Mouse (Mus musculus): ENCODE data around the gene Rspo4.

Rspo4 gene

GRCm38 (mm10) chr2:151903933-151904332 is 61.2 kb downstream of the Rspo4 start:
- TF ChIP-seq POU5F1 (IDR thresholded peaks at IDR 0.05; ENCODE audit: borderline replicate concordance, low read length) = no peak
- TF ChIP-seq NANOG (IDR thresholded peaks at IDR 0.05; ENCODE audit: borderline replicate concordance, low read length) = no peak
- TF ChIP-seq CTCF (conservative IDR thresholded peaks at IDR 0.05; ENCODE audit: low read length) = no peak
- Histone ChIP-seq H3K9me3 (ENCODE audit: low read length) (no peaks in the 10 kb centered on the region), H3K36me3 (ENCODE audit: insufficient read depth, low read length) (no peaks in the 10 kb centered on the region), H3K4me1 (replicated peaks; ENCODE audit: low read depth, low read length) (peaks cover 12% of the 10 kb centered on the region), H3K27me3 (ENCODE audit: insufficient read depth, low read length) (peaks cover 8% of the 10 kb centered on the region), H3K4me3 (replicated peaks; ENCODE audit: low read length) (no peak overlapping the region)

GRCm38 (mm10) chr2:151904636-151905035 is 61.9 kb downstream of the Rspo4 start:
- peaks cover 12% of the 10 kb centered on the region for H3K27me3 ChIP-seq (ENCODE audit: insufficient read depth, low read length)
- no peaks in the 10 kb centered on the region for H3K36me3 ChIP-seq (ENCODE audit: insufficient read depth, low read length)
- no peaks in the 10 kb centered on the region for H3K9me3 ChIP-seq (ENCODE audit: low read length)
- H3K4me3 ChIP-seq (replicated peaks; ENCODE audit: low read length) = no peak overlapping the region
- no peak for TF ChIP-seq NANOG (IDR thresholded peaks at IDR 0.05; ENCODE audit: borderline replicate concordance, low read length)
- H3K4me1 ChIP-seq (replicated peaks; ENCODE audit: low read depth, low read length) = peaks cover 12% of the 10 kb centered on the region

DNA sequence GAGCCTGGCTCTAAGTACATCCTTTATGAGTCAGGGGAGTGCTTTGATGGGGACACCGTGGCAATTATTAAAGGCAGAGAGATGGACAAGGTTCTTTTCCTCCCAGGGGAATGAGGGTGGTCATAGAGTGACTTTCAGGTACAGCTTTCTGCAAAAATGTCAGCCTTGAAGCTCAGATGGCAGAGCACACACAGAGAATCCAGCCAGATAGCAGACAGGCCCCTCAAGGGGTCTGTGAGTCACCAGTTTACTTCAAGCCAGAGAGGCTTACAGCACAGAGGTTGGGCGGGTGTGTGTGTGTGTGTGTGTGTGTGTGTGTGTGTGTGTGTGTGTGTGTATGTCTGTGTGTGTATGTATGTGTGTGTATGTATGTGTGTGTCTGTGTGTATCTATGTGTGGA is 64.3 kb downstream of the Rspo4 start:
- Histone ChIP-seq H3K4me3 (replicated peaks; ENCODE audit: low read length) (no peak overlapping the region), H3K27me3 (ENCODE audit: insufficient read depth, low read length) (peaks cover 23% of the 10 kb centered on the region), H3K36me3 (ENCODE audit: insufficient read depth, low read length) (no peaks in the 10 kb centered on the region), H3K4me1 (replicated peaks; ENCODE audit: low read depth, low read length) (peaks cover 25% of the 10 kb centered on the region), H3K9me3 (ENCODE audit: low read length) (no peaks in the 10 kb centered on the region)
- no peak for TF ChIP-seq POU5F1 (IDR thresholded peaks at IDR 0.05; ENCODE audit: borderline replicate concordance, low read length)
- TF ChIP-seq NANOG (IDR thresholded peaks at IDR 0.05; ENCODE audit: borderline replicate concordance, low read length) = no peak
- no peak for TF ChIP-seq CTCF (conservative IDR thresholded peaks at IDR 0.05; ENCODE audit: low read length)

DNA sequence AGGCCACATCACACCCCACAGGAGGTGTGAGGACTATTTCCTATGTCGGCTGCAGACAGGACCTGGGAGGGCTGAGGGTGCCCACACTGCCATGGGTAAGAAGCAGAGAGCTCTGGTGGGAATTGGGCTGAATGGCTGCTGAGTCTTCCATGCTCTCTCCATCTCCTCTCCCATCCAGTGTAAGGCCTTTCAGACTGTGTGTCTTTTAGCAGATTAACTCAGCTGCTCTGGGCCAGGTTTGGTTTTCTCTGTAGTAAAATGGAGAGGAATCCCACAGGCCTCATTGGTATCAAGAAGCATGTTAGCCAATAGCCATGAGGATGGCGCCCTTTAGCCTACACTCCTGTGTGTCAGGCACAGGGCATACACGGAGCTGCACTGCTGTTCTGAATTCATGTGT is 66.7 kb downstream of the Rspo4 start:
- Histone ChIP-seq H3K4me3 (replicated peaks; ENCODE audit: low read length) (no peak overlapping the region), H3K9me3 (ENCODE audit: low read length) (no peaks in the 10 kb centered on the region), H3K36me3 (ENCODE audit: insufficient read depth, low read length) (no peaks in the 10 kb centered on the region), H3K27me3 (ENCODE audit: insufficient read depth, low read length) (peaks cover 28% of the 10 kb centered on the region), H3K4me1 (replicated peaks; ENCODE audit: low read depth, low read length) (peaks cover 13% of the 10 kb centered on the region)
- TF ChIP-seq NANOG (IDR thresholded peaks at IDR 0.05; ENCODE audit: borderline replicate concordance, low read length) = no peak
- no peak for TF ChIP-seq CTCF (conservative IDR thresholded peaks at IDR 0.05; ENCODE audit: low read length)
- no peak for TF ChIP-seq POU5F1 (IDR thresholded peaks at IDR 0.05; ENCODE audit: borderline replicate concordance, low read length)

- no peak overlapping the region for H3K4me3 ChIP-seq (replicated peaks; ENCODE audit: low read length)
- TF ChIP-seq NANOG (IDR thresholded peaks at IDR 0.05; ENCODE audit: borderline replicate concordance, low read length) = no peak
- H3K27me3 ChIP-seq (ENCODE audit: insufficient read depth, low read length) = peaks cover 35% of the 10 kb centered on the region
- H3K9me3 ChIP-seq (ENCODE audit: low read length) = no peaks in the 10 kb centered on the region
- no peaks in the 10 kb centered on the region for H3K36me3 ChIP-seq (ENCODE audit: insufficient read depth, low read length)
- peaks cover 13% of the 10 kb centered on the region for H3K4me1 ChIP-seq (replicated peaks; ENCODE audit: low read depth, low read length)
These were observed 67.8 kb downstream of the Rspo4 start for GRCm38 (mm10) chr2:151910498-151910897.

- peak within 1 kb of the TSS; percentile 61 for H3K4me3 ChIP-seq (replicated peaks; ENCODE audit: low read length)
- peaks cover 13% of the 10 kb centered on the region for H3K4me1 ChIP-seq (replicated peaks; ENCODE audit: low read depth, low read length)
- H3K27me3 ChIP-seq (ENCODE audit: insufficient read depth, low read length) = peaks cover 38% of the 10 kb centered on the region
- no peaks in the 10 kb centered on the region for H3K9me3 ChIP-seq (ENCODE audit: low read length)
- H3K36me3 ChIP-seq (ENCODE audit: insufficient read depth, low read length) = no peaks in the 10 kb centered on the region
- TF ChIP-seq CTCF (conservative IDR thresholded peaks at IDR 0.05; ENCODE audit: low read length) (no peak), NANOG (IDR thresholded peaks at IDR 0.05; ENCODE audit: borderline replicate concordance, low read length) (no peak), POU5F1 (IDR thresholded peaks at IDR 0.05; ENCODE audit: borderline replicate concordance, low read length) (no peak)
These were observed 68.3 kb downstream of the Rspo4 start, which contains the start of gene Angpt4 for GRCm38 (mm10) chr2:151910919-151911500. Gene Angpt4, plus strand, starts transcription at chr2:151911210.

GRCm38 (mm10) chr2:151911751-151912150 is 69.0 kb downstream of the Rspo4 start:
- no peaks in the 10 kb centered on the region for H3K9me3 ChIP-seq (ENCODE audit: low read length)
- H3K4me3 ChIP-seq (replicated peaks; ENCODE audit: low read length) = peak overlapping the region; percentile 61
- peaks cover 45% of the 10 kb centered on the region for H3K27me3 ChIP-seq (ENCODE audit: insufficient read depth, low read length)
- peaks cover 13% of the 10 kb centered on the region for H3K4me1 ChIP-seq (replicated peaks; ENCODE audit: low read depth, low read length)
- TF ChIP-seq POU5F1 (IDR thresholded peaks at IDR 0.05; ENCODE audit: borderline replicate concordance, low read length) (no peak), NANOG (IDR thresholded peaks at IDR 0.05; ENCODE audit: borderline replicate concordance, low read length) (no peak), CTCF (conservative IDR thresholded peaks at IDR 0.05; ENCODE audit: low read length) (no peak)
- no peaks in the 10 kb centered on the region for H3K36me3 ChIP-seq (ENCODE audit: insufficient read depth, low read length)

GRCm38 (mm10) chr2:151914120-151914519 is 71.4 kb downstream of the Rspo4 start:
- Histone ChIP-seq H3K27me3 (ENCODE audit: insufficient read depth, low read length) (peaks cover 52% of the 10 kb centered on the region), H3K4me3 (replicated peaks; ENCODE audit: low read length) (no peak overlapping the region), H3K36me3 (ENCODE audit: insufficient read depth, low read length) (no peaks in the 10 kb centered on the region), H3K4me1 (replicated peaks; ENCODE audit: low read depth, low read length) (peaks cover 13% of the 10 kb centered on the region), H3K9me3 (ENCODE audit: low read length) (no peaks in the 10 kb centered on the region)
- no peak for TF ChIP-seq CTCF (conservative IDR thresholded peaks at IDR 0.05; ENCODE audit: low read length)
- no peak for TF ChIP-seq POU5F1 (IDR thresholded peaks at IDR 0.05; ENCODE audit: borderline replicate concordance, low read length)
- TF ChIP-seq NANOG (IDR thresholded peaks at IDR 0.05; ENCODE audit: borderline replicate concordance, low read length) = no peak

DNA sequence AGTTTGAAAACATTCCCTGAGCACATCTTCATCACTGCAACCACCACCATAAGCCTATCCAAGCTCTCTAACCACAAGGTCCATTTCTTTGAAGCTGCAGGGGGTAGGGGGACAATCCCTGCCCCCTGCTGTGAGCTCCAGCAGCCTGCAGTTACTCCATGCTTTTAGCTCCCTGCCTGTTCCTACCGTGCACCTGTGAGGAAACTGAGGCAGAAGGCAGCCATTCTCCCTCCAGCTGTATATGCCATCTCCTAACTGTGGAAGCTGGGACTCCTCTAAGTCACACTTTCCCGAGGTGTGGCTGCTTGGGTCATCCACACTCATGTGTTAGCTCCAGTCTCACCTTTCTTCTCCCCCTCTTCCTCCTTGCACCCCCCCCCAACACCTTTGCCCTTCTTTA is 72.4 kb downstream of the Rspo4 start:
- Histone ChIP-seq H3K9me3 (ENCODE audit: low read length) (no peaks in the 10 kb centered on the region), H3K4me3 (replicated peaks; ENCODE audit: low read length) (no peak overlapping the region), H3K27me3 (ENCODE audit: insufficient read depth, low read length) (peaks cover 42% of the 10 kb centered on the region), H3K36me3 (ENCODE audit: insufficient read depth, low read length) (no peaks in the 10 kb centered on the region), H3K4me1 (replicated peaks; ENCODE audit: low read depth, low read length) (peaks cover 13% of the 10 kb centered on the region)
- TF ChIP-seq POU5F1 (IDR thresholded peaks at IDR 0.05; ENCODE audit: borderline replicate concordance, low read length) (no peak), CTCF (conservative IDR thresholded peaks at IDR 0.05; ENCODE audit: low read length) (no peak), NANOG (IDR thresholded peaks at IDR 0.05; ENCODE audit: borderline replicate concordance, low read length) (no peak)
